Mouse (Mus musculus) left cerebral cortex, adult 11 months (tissue): Measurements from ENCODE around the gene Elmo1.

ENCODE experiments used
- DNase-seq: peaks from one replicate; pipeline ENCODE4 v3.0.0; 2022; ENCODE audit warnings: low spot score

Elmo1 gene

GRCm38 (mm10) chr13:20094916-20095700 is 4.7 kb downstream of the Elmo1 start:
- DNase-seq = peak; percentile 33

GRCm38 (mm10) chr13:20097006-20097617 is 6.7 kb downstream of the Elmo1 start:
- no peak for DNase-seq

- no peak for DNase-seq
Measured at GRCm38 (mm10) chr13:20097934-20098593, 7.7 kb downstream of the Elmo1 start.

- no peak for DNase-seq
Measured at GRCm38 (mm10) chr13:20098594-20098965, 8.2 kb downstream of the Elmo1 start.

GRCm38 (mm10) chr13:20099546-20099945 is 9.2 kb downstream of the Elmo1 start:
- no peak for DNase-seq

GRCm38 (mm10) chr13:20100357-20100756 is 10.0 kb downstream of the Elmo1 start:
- no peak for DNase-seq

GRCm38 (mm10) chr13:20101691-20102090 is 11.3 kb downstream of the Elmo1 start:
- no peak for DNase-seq

GRCm38 (mm10) chr13:20104791-20105190 is 14.4 kb downstream of the Elmo1 start:
- no peak for DNase-seq

- DNase-seq = no peak
Measured at GRCm38 (mm10) chr13:20105996-20106395, 15.6 kb downstream of the Elmo1 start.

GRCm38 (mm10) chr13:20107953-20108498 is 17.6 kb downstream of the Elmo1 start:
- no peak for DNase-seq

GRCm38 (mm10) chr13:20108956-20109355 is 18.6 kb downstream of the Elmo1 start:
- DNase-seq = no peak

- no peak for DNase-seq
Measured at GRCm38 (mm10) chr13:20109446-20109845, 19.1 kb downstream of the Elmo1 start.

GRCm38 (mm10) chr13:20109987-20110680 is 19.7 kb downstream of the Elmo1 start:
- no peak for DNase-seq

GRCm38 (mm10) chr13:20111256-20111800 is 20.9 kb downstream of the Elmo1 start:
- DNase-seq = no peak

- DNase-seq = no peak
Measured at GRCm38 (mm10) chr13:20115131-20115907, 24.9 kb downstream of the Elmo1 start.

- DNase-seq = no peak
Measured at GRCm38 (mm10) chr13:20116019-20116418, 25.6 kb downstream of the Elmo1 start.

GRCm38 (mm10) chr13:20116868-20117510 is 26.6 kb downstream of the Elmo1 start:
- no peak for DNase-seq

- DNase-seq = no peak
Measured at GRCm38 (mm10) chr13:20117691-20118090, 27.3 kb downstream of the Elmo1 start.

- no peak for DNase-seq
Measured at GRCm38 (mm10) chr13:20118909-20119308, 28.5 kb downstream of the Elmo1 start.

GRCm38 (mm10) chr13:20120723-20121122 is 30.3 kb downstream of the Elmo1 start:
- DNase-seq = no peak
